Mouse (Mus musculus) granulocyte monocyte progenitor cell, adult 5-6 weeks (primary cell): ENCODE measurements at regions not wholly inside any gene's neighbourhood (a gene's known extent, or its start where the extent isn't known, plus 50 kb on each side); places are given as distances from the start of the nearest gene placed in this dataset.
"Not testable (repeated sequence)": the region's sequence is repeated elsewhere in the genome, so short reads cannot be mapped to it uniquely, and the experiment has no call there.

ENCODE experiments used
- ATAC-seq: replicated peaks from 2 replicates; pipeline ENCODE4 v1.8.0; 2016; ENCODE audit warnings: mild to moderate bottlenecking, moderate TSS enrichment, inconsistent platforms; ENCODE audit not compliant: poor library complexity, severe bottlenecking

- ATAC-seq = not testable (repeated sequence)
Measured at GRCm38 (mm10) chr13:12940911-12941310, 64.3 kb downstream of the Prl2c2 start.

DNA sequence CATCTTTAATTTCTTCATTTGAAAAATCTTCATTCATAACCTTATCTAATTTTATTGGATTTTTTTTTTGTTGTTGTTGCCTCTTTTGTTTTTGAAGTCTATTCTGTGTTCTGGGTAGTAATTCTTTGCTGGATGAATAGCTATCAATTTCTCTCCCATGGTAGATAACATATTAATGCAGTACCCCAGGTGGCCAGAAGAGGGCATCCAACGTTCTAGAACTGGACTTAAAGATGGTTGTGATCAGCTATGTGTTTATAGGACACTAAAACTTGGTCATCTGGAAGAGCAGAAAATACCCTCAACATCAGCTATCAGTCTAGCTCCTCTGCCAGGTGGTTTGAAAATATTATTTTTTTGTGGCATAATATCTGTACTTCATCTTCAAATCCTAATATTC lies 70.1 kb downstream of the Prl2c2 start:
- ATAC-seq = peak; percentile 60

- ATAC-seq = peak; percentile 39; the same call in 1 of the 2 replicates
Measured at GRCm38 (mm10) chr13:12931907-12932617, 73.1 kb downstream of the Prl2c2 start.

GRCm38 (mm10) chr13:12930566-12930965 lies 74.6 kb downstream of the Prl2c2 start:
- ATAC-seq = no peak

DNA sequence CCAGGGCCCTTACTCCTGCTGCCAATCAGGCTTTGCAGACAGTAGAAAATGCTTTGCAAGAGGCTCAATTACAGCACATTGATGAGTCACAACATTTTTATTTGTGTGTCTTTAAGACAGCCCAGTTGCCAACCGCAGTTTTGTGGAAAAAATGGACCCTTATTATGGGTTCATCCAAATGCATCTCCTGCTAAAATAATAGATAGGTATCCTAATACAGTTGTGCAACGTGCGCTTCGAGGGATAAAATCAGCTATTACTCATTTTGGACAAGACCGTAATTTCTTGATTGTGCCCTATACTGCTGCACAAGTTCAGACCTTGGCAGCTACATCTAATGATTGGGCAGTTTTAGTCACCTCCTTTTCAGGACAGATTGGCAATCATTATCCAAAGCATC lies 75.4 kb downstream of the Prl2c2 start:
- no peak for ATAC-seq

DNA sequence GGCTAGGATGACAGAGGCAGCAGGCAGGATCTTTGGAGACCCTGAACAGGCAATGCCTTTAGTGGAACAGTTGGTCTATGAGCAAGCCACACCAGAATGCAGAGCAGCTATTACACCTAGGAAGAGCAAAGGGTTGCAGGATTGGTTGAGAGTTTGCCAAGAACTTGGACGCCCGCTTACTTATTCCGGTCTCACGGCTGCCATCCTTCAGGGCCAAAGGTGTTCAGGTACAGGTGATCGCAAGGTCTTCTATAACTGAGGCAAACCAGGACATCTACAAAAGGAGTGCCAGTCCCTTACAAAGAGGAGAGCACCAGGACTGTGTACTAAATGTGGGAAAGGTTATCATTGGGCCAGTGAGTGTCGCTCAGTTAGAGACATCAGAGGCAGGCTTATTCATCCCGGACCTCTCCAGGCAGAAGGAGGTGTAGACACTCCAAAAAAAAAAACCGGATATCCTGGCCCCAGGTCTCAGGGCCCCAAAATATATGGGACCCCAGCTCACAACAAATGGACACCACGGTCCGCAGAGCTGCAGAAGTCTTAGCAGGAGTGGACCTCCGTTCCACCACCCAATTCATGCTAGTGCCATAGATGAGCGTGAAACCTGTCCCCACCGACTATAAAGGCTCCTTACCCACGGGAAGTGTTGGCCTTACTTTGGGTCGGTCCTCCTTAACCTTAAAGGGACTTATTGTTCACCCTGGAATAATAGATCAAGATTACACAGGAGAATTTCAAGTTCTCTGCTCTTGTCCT lies 77.4 kb downstream of the Prl2c2 start:
- ATAC-seq = no peak

- ATAC-seq = no peak
Measured at GRCm38 (mm10) chr13:12925604-12926003, 79.6 kb downstream of the Prl2c2 start.

DNA sequence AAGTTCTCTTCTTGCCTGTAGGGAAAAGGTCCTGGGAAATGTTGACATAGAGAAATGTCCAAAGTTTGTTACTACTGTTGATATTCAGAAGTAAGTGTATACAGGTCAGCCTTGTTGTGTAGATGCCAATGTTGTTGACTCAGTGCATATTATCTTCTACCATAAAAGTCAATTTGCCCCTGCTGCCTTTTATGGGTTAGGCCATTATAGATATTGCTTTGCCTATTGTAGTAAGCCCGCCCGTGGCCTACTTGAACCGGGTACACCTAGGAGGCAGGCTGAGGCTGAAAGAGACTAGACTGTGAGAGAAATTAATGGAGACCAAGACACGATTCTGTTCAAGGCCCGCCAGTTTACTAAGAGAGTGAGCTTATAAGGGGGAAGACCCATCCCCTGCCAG lies 92.3 kb downstream of the Prl2c2 start:
- ATAC-seq = no peak

DNA sequence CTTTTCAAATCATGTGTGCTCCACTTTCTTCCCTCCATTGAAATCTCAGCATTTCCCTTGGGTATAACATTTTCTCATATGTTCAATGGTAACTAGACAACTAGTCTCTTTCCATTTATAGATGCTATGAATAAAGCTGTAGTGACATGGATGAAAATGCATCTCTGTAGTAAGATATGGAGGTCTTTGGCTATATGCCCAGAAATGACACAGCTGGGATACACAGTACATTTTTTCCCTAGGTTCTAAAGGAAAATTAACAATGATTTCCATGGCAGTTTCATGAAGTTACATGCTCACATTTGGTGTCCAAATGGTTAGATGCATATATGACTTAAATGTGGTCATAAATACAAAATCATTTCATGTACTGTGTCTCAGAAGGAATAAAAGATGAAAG lies 99.0 kb downstream of the Prl2c2 start:
- ATAC-seq = no peak

GRCm38 (mm10) chr13:12889631-12890030 lies 89.8 kb upstream of the Prl2c3 start:
- not testable (repeated sequence) for ATAC-seq

DNA sequence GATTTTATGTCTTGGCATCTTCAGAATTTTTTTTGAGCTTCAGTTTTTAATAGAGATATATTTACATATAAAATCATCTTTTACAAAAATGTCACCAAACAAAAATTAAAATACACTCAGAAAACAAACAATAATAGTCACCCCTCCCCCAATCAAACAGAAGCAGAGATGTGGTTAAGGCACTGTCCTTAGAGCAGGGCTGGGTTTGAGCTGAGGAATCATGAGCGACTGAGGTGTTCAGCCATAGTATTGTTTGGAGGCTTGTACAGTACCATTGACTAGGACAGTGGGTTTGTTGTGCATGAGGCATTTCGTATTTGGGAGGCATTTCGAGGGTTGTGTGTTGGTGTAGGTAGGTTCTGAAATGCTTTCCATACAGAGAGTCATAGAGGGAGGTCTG lies 79.6 kb upstream of the Prl2c3 start:
- not testable (repeated sequence) for ATAC-seq

DNA sequence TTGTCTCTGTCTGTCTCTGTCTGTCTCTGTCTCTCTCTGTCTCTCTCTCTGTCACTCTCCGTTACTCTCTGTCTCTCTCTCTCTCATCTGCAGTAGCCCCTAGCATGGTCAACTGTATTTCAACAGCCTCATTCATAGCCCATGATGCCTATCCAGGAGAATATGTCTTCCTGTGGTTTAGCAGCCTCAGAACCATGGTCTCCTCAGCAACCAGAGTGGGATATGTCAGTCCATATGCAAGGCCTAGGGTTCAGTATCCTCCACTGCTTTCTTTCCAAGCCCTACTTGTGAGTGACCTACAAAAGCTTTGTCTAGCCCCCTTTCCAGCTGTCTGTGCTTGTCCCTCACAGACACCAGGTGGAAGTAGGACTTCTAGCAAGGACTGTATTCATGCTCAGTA lies 65.1 kb upstream of the Prl2c3 start:
- peak; percentile 17; the same call in 1 of the 2 replicates for ATAC-seq

DNA sequence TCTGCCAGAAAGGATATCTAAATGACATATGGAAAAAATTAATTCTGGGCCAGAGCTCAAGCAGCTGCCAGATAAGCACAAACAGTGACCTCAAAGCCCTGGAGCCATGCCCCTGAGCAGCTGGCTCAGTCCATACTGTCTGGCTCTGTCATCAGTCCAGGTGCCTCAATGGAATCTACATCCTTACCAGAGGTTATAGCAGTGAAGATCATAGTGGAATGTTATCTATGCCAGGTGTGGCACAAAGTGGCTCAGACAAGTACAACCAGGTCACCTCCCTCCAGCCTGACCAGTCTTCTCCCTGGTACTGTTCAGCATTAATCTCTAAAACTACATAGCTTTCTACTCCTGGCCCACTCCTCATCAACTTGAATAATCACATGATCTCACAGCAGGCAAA lies 64.4 kb upstream of the Prl2c3 start:
- peak; percentile 20 for ATAC-seq

DNA sequence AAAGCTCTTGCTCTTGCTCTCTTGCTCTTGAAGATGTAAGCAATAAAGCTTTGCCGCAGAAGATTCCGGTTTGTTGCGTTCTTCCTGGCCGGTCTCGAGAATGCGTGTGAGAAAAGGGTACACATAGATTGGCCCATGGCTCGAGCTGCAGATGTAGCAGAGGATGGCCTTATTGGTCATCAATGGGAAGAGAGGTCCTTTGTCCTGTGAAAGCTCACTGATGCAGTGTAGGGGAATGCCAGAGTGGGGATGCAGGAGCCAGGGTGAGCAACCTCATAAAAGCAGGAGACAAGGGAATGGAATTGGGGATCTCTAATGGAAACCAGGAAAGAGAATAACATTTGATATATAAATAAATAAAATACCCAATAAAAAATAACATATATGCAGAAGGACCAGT lies 63.7 kb upstream of the Prl2c3 start:
- ATAC-seq = not testable (repeated sequence)

GRCm38 (mm10) chr13:12860954-12861353 lies 61.1 kb upstream of the Prl2c3 start:
- ATAC-seq = not testable (repeated sequence)

DNA sequence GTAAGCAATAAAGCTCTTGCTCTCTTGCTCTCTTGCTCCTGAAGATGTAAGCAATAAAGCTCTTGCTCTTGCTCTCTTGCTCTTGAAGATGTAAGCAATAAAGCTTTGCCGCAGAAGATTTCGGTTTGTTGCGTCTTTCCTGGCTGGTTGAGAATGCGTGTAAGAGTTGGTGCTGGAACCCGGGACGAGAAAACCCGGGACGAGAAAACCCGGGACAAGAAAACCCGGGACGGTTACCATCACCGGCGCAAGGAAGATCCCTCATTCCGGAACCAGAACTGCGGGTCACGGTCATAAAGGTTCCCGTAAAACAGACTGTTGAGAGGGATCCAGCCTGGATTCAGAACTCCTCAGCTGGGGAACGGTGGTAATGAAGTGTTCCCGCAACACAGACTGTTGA lies 60.1 kb upstream of the Prl2c3 start:
- not testable (repeated sequence) for ATAC-seq
